Mouse (Mus musculus) heart, postnatal 25 days (tissue): Measurements from ENCODE around the gene Rictor. TPM values are rescaled to one million over a fixed set of nuclear protein-coding genes. Genes with fewer than 3 reads are reported as not detected.

Experiments
- DNase-seq: peaks from one replicate; pipeline ENCODE4 v3.0.0; 2022; ENCODE audit warnings: low spot score
- intact Hi-C: fragments of 180-260 bp; cut with DNase I; formaldehyde crosslinking; loops from one replicate; pipeline ENCODE4 v1.15.1; 2025
- total RNA-seq, 2 experiments: library from RNA; stranded (reverse); gene quantifications; 2 replicates each; pipeline ENCODE4 v1.2.3; 2021

The Rictor gene
- 10 to 100 TPM; 12.0 to 13.7 TPM for total RNA-seq

DNA sequence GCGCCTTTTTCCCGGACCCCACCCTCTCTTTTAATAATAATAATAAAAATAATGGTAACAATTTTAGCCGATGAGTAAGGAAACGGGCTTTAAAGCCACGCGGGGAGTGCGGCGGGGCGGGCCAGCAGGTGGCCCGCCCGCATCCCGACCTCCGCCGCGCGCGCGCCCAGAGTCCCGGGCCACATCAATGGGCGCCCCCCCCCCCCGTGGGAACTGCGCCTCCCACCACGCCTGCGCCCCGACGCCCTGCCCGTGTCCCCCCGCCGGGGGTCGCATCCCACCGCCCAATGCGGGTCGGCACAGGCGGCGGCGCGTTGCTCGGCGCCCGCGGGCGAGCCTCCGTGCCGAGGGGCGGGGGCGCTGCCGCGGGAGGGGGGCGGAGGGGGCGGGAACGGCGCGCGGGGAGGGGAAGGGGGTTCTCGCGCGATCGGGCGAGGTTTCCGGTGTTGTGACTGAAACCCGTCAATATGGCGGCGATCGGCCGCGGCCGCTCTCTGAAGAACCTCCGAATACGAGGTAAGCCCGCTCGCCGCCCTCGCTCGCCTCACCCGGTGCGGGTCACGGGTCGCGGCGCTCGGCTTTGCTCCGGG lies at the start of gene Rictor:
TSS of gene Rictor (plus strand) at position 444 of the 590 bp plus-strand sequence.
- peak; percentile 54 for DNase-seq
- intact Hi-C loops, result loop anchor here (5.0 kb wide), 1 partner anchor 169 kb away; no protein-coding TSS in a partner anchor

DNA sequence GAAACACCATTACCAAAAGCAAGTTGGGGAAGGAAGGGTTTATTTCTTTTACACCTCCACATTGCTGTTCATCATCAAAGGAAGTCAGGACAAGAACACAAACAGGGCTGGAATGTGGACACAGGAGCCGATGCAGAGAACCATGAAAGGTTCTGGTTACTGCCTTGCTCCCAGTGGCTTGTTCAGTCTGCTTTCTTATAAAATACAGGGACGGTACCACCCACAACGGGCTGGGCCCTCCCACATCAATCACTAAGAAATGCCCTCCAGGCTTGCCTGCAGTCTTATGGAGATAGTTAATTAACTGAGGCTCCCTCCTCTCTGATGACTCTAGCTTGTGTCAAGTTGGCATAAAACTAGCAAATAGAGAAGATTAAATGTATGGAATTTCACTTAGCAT lies 46.2 kb upstream of the Rictor start:
- intact Hi-C loops, result no loop called here
- no peak for DNase-seq

DNA sequence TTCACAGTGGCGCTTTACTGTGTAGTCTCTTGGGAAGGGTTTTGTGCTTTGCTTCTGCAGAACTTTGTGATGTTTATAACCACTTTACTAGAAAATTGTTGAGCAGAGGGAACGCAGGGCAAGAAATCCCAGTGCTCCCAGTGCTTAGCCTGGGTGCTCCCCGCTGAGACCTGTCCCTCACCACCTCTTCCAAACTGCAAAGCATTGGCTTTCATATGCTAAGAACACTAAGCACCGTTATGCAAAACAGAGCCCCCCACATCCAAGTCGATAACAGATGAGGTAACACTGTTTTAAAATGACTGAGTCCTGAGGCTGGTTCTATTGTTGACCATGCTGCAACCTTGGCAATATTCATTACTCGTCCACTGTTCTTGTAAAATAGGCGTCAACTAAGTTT lies 44.2 kb upstream of the Rictor start:
- intact Hi-C loops, result no loop called here
- no peak for DNase-seq

DNA sequence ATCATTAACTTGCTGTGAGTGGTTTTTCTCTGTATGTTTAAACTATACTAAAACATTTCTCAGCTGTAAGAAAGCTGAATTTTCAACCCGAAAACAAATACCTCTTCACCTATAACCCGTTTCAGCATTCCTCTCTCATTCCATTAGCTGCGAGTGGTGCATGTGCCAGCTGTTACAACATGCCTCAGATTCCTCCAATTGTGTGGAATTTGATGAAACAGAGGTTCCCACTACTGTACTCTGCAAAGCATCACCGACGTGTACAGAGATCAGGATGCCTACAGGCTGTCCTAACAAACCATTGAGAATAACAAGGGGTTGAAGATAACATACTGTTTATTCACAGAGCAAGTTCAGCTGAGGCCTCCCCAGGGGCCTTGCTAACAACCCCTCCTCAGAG lies 42.1 kb upstream of the Rictor start:
- DNase-seq, result no peak
- intact Hi-C loops, result no loop called here

DNA sequence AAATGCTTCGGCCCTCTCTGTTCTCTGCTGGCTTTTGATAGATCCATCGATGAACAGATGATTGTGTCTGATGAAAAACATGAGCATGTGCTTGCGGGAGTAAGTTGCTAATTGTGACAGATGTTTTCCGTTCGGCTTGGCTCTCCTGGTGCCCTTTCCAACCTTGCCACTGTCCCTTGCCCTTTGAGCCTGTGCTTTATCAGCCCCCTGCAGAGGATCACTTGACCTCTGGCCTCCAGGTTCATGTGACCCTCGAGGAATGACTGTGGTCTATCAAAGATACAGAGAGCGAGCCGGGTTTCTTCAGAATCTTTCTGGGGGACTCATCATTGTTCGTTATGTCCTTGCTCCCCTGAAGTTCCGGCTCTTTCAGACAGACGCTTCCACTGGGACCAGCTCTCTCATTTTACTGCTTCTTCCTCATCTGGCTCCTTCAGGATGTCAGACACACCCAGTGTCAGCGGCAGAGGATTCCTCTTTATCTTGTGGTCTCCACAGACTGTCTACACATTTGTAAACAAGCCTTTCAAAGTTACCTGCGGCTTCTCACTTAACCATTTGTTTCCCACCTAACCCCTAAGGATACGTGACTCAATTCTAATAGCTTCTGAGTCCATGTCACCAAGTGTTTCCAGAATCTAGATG lies 39.3 kb upstream of the Rictor start:
- intact Hi-C loops, result no loop called here
- no peak for DNase-seq

DNA sequence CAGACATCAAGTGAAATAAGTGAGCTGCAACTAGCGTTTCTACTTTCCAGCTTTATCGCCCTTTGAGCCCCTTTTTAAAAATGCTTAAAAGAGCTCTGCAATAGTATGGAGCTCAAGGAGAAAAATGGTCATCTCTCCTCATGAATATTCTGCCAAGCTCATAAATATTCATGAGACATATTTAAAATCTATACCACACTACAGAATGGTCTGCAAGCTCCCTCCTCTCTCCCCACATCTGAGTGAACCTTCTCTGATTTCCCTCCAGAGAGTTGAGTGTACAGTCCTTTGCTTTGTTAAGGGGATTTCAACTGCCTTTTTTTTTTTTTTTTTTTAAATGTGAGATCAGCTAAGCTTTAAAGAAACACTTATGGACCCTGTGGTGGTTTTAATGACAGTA lies 29.7 kb upstream of the Rictor start:
- intact Hi-C loops, result no loop called here
- no peak for DNase-seq

DNA sequence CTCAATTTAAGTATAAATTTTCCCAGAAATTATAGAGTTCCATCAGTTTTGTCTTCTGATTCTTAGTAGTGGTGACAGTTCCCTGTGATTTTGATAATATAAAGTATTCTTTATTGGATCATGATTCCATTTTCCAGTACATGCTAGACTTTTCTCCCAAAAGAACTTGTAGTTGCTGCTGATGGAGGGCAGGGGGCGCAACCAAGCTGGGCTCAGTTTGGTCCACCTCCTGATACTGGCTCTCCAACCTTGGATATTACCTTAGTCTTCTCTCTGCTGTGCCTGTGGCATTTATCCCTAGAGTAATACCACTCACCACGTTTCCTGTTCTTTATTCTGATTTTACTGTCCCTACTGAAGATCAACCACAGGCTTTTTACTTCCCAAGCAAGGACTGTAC lies 6.0 kb upstream of the Rictor start:
- no peak for DNase-seq
- intact Hi-C loops, result no loop called here

DNA sequence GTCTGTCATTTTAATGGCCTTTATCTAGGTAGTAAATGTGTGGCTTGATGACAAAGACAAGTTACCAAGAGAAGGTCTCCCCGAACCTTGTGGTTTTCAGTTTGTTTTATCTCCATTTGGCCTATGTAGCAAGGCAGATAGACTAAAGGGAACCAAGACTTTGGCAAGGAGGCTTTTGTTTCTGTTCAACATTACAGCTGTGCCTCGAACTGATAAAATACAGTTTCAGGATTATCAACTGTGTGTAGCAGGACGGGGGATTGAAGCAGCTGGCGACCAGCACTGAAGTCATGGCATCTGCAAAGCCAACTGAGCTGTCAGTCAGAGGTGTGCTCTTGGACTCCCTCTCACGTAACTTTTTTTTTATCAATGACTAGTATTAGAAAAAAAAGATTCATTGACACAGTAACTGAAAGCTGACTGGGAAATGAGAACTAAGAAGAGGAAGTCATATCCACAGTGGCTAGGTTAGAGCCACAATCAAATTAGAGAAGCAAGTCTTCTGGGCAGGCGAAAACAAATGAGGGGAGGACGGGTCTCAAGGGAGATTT lies 2.8 kb upstream of the Rictor start:
- intact Hi-C loops, result loop anchor here (5.0 kb wide), 1 partner anchor 172 kb away; no protein-coding TSS in a partner anchor
- no peak for DNase-seq

DNA sequence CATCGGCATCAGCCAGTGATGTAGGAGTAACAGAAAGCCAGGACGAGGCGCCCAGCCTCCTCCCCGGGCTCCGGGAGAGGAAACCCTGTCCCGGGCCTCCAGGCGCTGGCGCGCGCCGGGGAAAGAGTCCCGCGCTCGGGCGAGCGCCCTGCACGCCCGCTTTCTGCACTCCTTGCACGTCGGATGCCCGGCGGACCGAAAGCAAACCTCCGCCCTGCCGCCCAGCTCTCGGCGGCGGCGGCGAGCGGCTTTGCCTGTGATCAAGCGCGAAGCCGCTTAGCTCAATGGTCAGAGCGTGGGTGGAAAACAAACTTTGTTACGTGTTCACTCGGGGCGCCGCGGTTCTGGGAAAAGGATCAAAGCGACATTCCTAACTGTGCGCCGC lies 636 bp upstream of the Rictor start:
- DNase-seq, result peak; percentile 36
- intact Hi-C loops, result loop anchor here (5.0 kb wide), 1 partner anchor 170 kb away; no protein-coding TSS in a partner anchor

DNA sequence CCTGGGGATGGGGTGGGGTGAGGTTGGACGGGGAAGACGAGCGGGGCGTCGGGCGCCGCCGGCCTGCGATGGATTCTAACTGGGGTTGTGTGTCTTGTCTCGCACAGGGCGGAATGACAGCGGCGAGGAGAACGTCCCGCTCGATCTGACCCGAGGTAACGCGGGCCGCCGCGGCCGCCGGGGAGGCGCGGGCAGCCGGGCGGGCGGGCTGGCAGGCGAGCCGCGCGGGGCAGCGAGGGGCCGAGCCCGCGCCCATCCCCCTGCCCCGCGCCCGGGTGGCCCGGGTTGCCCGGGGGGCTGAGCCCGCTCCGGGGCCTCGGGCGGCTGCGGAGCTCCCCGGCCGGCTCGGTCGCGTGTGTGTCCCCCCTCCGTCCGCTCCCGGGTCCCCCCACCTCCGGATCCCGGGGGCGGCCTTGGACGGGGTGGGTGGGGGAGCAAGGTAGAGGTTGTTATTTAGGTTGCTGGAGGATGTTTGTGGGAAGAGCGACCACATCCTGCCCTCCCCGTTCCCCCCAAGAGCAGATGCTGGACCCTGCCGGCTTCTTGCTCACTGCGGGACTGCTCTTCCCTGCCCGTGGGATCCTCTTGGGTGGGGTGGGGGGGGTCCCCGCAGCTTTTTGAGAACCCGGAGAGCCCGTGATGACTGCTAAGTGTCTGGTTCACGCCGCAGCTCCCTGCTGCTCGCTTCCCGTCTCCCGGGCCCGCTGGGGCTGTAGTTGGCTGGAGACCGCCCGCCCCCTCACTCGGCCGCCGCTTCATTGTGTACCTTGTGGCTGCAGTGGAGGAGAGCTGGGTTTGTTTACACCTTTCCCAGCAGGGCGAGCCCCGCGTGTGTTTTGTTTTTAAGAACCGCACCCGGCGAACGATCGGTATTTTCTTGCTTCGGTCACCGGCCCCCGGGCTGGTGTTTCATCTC lies 605 bp downstream of the Rictor start:
- DNase-seq, result peak; percentile 9
- intact Hi-C loops, result loop anchor here (5.0 kb wide), 1 partner anchor 169 kb away; no protein-coding TSS in a partner anchor

DNA sequence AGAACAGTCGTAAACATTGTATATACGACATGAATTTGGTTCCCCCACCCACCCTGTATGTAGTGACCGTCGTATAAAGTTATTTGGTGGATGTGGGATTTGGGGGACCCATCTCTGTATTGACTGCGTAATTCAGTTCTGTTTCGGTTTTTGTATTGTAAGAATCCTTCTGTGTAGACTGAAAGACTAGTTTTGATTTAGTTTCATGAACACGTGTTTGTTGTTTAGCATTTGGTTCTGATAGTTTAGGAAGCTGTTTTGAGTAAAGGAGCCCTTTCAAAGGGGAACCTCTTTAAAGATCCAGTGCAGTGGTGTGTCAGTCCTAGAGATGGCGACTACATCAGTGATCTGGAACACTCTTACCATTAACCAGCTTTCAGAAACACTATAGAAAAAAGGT lies 1.4 kb downstream of the Rictor start:
- intact Hi-C loops, result loop anchor here (5.0 kb wide), 2 partner anchors 82 to 168 kb away; no protein-coding TSS in a partner anchor

DNA sequence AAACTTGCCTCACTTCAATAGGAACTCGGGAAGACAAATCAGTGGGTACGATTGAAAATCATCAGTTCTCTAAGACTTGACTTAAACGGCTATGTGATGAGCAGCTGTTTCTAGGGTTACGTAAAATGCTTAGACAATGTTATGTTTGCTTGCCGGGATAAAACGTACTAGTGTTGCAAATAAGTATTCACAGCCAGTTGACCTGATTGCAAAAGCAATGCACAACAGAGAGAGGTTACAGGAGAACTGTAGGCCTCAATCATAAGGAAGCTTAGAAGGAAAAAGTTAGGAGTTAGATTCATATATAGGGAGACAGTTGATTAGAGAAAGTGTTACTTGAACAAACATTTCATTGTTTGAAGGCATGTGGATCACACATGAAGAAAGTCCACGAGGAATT lies 2.2 kb downstream of the Rictor start:
- intact Hi-C loops, result loop anchor here (5.0 kb wide), 1 partner anchor 83 kb away; no protein-coding TSS in a partner anchor

More for the DNA sequence above, 1.4 kb downstream of the Rictor start:
- no peak for DNase-seq

DNA sequence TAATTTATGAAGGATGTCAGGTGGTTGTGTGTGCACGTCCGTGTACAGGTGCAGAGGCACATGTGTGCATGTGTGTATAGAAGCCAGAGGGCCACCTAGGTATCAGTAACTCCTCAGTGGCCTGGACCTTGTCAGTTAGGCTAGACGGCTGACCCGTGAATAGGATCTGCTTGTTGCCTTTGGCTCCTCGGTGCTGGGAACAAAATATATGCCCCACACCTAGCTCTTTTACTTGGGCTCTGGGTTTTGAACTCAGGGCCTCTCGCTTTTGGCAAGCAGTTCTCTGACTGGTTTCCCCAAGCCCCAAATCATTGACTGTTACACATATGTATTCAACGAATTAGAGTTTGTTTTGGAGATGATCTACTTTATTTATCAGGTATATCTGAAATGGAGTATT lies 3.0 kb downstream of the Rictor start:
- intact Hi-C loops, result loop anchor here (5.0 kb wide), 1 partner anchor 84 kb away; no protein-coding TSS in a partner anchor
- DNase-seq, result no peak

More for the DNA sequence above, 2.2 kb downstream of the Rictor start:
- DNase-seq, result no peak

DNA sequence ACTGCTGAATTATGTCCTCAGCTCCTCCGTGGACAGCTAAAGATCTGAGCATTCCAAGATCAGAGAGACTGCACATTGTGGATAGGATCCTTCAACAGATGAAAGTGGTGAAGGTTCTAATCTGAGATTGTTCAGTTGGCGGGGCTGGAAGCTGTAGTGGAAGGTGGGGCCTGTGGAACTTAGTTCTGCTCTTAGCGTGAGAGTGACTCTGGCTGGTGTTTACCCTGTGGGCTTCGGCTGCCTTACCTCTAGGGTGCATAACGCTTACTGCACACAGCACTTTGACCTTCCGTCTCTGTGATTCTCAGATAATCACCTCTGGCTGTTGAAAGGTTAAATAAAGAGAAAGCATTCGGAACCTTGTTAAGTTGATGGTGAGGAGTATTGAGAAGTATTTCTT lies 6.6 kb downstream of the Rictor start:
- DNase-seq, result no peak
- intact Hi-C loops, result loop anchor here (5.0 kb wide), 1 partner anchor 88 kb away; no protein-coding TSS in a partner anchor

DNA sequence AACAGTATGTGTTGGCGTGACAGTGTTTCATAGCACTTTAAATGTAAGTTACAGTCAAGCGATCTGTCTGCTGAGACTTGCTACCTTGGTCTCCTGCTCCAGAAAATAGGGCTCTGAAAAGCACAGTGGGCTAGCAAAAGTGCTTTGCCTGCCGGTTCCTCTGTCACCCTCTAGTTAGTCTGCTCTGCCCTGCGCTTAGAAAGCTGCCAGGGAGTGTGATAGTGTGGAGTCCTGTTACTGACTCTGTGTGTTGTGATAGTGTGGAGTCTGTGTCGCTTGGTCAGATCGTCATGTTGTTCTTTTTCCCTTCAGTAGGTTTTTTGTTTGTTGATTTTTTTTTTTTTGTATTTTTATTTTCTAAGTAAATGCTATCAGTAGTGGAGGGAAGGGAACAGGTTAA lies 7.1 kb downstream of the Rictor start:
- intact Hi-C loops, result no loop called here

DNA sequence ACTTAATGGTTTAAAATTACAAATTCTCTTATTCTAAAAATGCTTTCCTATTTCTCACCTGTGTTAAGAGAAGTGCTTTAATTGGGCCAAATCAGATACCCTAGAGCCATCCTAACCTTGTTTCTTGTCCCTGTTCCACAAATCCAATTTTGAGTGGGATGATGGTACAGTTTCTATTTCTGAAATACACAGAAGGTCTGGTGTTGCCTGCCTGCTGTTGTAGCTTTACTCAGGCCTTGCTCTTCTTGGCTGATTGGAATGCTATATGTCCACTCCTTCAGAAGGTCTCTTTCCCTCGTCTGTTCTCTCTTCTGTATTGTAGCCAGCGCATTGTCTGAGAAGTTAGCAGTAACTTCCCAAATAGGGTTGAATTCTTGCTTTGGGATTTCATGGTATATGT lies 13.2 kb downstream of the Rictor start:
- no peak for DNase-seq
- intact Hi-C loops, result no loop called here

More for the DNA sequence above, 7.1 kb downstream of the Rictor start:
- DNase-seq, result no peak

DNA sequence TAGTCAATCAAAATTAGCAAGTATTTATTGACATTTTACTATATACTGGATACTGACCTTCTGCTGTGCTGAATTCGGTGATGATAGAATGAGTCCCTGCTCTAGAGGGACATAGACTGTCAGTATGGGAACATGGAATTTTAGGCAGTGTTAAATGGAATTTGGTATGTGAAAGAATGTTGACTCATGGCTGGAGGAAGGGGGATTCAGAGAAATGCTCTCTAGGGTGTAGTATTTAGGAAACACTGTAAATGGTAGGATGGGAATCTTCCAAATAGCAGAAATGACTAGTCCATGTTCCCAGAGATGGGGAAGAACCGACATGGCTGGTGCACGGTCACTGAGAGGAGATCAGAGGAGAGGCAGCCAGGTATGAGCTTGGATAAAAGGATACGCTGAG lies 13.6 kb downstream of the Rictor start:
- intact Hi-C loops, result no loop called here
- no peak for DNase-seq

DNA sequence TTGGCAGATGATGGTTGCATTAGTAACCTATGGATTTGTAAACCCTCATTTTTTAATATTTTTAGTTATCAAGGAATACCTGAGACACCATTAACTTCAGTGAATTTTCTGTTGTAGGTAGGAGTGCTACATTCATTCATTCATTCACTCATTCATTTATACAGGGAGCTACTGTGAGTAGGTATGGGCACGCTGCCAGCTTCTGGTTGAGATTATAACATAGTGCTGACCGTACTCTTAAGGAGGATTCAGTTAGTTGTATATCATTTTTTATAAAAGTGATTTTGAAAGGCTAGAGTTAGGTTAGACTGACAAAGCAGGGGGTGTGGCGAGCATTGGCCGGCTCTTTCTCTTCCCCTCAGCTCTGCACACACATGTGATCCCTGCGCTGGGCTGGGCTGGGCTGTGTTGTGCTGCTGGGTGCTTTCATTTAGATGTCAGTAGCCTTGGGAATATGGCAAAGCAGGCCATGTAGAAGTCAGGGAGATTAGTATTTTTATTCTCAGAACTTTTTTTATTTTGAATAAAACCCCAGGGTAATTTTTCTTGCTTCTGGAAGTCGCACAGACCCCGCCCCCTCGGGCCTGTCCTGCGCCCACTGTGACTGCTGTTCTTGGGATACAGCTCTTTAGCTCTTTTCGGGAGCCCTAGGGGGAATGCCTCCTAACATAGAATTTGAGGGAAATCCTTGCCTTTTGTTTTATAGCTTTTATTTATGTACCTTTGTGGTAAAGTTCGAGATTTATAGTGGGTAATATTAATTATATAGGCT lies 14.4 kb downstream of the Rictor start:
- intact Hi-C loops, result no loop called here
- no peak for DNase-seq

DNA sequence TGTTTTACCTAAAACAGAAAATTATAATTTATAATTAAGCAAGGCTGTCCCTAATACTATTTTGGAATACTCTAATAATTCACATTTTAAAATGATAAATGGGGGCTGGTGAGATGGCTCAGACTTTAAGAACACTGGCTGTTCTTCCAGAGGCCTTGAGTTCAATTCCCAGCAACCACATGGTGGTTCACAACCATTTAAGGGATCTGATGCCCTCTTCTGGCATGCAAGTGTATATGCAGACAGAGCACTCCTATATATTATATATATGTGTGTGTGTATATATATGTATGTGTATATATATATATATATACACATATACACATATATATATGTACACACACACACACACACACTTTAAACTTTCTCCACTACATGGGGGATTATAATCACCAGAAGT lies 15.2 kb downstream of the Rictor start:
- no peak for DNase-seq

More for the DNA sequence above, 15.2 kb downstream of the Rictor start:
- intact Hi-C loops, result no loop called here
